Mouse (Mus musculus): ENCODE measurements around the gene H2-T24.
"Not testable (repeated sequence)": the region's sequence is repeated elsewhere in the genome, so short reads cannot be mapped to it uniquely, and the experiment has no call there.

DNA sequence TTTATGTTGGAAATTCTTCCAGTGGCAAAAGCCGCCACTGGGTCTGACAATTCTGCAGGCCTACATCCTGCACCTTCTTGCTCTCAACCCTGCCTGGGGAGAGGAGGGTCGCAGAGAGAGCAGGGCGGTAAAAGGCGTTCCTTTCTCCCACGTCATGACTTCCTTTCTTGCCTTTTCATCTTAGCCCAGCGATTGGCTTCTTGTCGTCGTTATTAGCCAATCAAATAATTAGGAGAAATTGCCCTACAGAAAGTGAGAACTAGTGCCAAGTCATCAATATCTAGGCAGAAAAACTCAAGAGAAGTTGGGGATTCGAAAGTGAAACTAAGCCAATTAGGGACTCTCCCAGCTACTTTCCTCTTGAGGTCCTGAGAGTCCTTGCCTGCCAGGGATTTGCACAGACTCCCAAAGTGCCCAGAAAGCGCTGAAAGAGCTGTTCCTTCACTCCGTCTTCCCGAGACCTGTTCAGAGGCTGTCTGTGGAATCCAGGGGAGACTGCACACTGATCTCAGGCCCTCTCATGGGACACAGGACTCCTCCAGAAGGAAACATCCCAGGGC lies 22.3 kb upstream of the H2-T24 start, which contains the start of the genes H2-T22 and Gm6034:
- TF ChIP-seq CTCF (IDR thresholded peaks at IDR 0.05; ENCODE audit: low read depth); EP300 (optimal IDR thresholded peaks at IDR 0.05): not testable (repeated sequence)

All from stomach, postnatal 0 days (tissue).